Mouse (Mus musculus) liver, postnatal 0 days (tissue): ENCODE results near the gene Smyd5.

Experiments
- CTCF ChIP-seq: sonication (generic); IDR thresholded peaks from 2 replicates; pipeline ENCODE4 v1.5.1; 2016; ENCODE audit warnings: antibody characterized with exemption, low read depth
- EP300 ChIP-seq: IDR thresholded peaks from 2 replicates; pipeline ENCODE4 v1.6.1; 2016; ENCODE audit warnings: antibody characterized with exemption, low read depth, mild to moderate bottlenecking

DNA sequence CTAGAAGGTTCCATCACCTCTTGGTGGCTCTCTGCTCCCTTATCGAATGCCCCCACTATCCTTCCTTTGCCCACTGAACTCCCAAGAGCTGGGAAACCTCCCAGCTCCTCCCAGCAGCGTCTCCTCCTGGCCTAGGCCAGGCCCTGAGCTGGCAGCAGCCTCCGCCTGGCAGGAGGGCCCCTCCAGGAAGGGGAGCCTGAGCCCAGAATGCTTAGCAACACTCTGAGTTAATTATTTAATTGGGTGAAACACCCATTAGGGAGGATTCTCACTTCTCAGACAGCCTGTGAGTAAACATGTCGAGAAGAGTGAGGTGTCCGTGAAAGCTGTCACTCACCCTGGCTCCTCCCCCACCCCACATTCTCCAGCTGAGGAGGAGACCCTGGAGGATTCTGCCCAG lies 32.1 kb upstream of the Smyd5 start:
- TF ChIP-seq CTCF (no peak), EP300 (no peak)
